Mouse (Mus musculus) forebrain, embryonic 11.5 days (tissue): ENCODE data around the gene Tmem238l. TPM values are rescaled to one million over a fixed set of nuclear protein-coding genes. Genes with fewer than 3 reads are reported as not detected.

ENCODE experiments used
- ATAC-seq: fragments of 200-750 bp; cut with Nextera tagmentation; replicated peaks from 2 replicates; pipeline ENCODE4 v1.8.0; 2017; ENCODE audit warnings: moderate TSS enrichment; ENCODE audit not compliant: low FRiP score
- DNase-seq: peaks from one replicate; pipeline ENCODE4 v3.0.0-alpha.2; 2017; ENCODE audit warnings: low spot score
- H3K27ac ChIP-seq: fragments of 300-500 bp; sonication (generic); 2 replicates; pipeline ENCODE4 v1.5.1; 2014; ENCODE audit warnings: low read depth, low read length
- H3K27me3 ChIP-seq: fragments of 300-500 bp; sonication (generic); 2 replicates; pipeline ENCODE4 v1.6.1; 2014; ENCODE audit warnings: mild to moderate bottlenecking, low read length, mixed read lengths; ENCODE audit not compliant: control insufficient read depth, insufficient read depth
- H3K36me3 ChIP-seq: fragments of 300-500 bp; sonication (generic); 2 replicates; pipeline ENCODE4 v1.6.1; 2014; ENCODE audit warnings: mild to moderate bottlenecking, low read length, moderate library complexity, mixed read lengths; ENCODE audit not compliant: control insufficient read depth, insufficient read depth
- H3K4me1 ChIP-seq: fragments of 300-500 bp; sonication (generic); replicated peaks from 2 replicates; pipeline ENCODE4 v1.6.1; 2014; ENCODE audit warnings: low read length, mixed read lengths; ENCODE audit not compliant: control insufficient read depth, insufficient read depth
- H3K4me2 ChIP-seq: fragments of 300-500 bp; sonication (generic); 2 replicates; pipeline ENCODE4 v1.6.1; 2014; ENCODE audit warnings: low read depth, mild to moderate bottlenecking, low read length, moderate library complexity, mixed read lengths; ENCODE audit not compliant: severe bottlenecking
- H3K4me3 ChIP-seq: fragments of 300-500 bp; sonication (generic); 2 replicates; pipeline ENCODE4 v1.5.1; 2014; ENCODE audit warnings: low read depth, low read length
- H3K9ac ChIP-seq: fragments of 300-500 bp; sonication (generic); 2 replicates; pipeline ENCODE4 v1.6.1; 2014; ENCODE audit warnings: low read length
- H3K9me3 ChIP-seq: fragments of 300-500 bp; sonication (generic); 2 replicates; pipeline ENCODE4 v1.6.1; 2016; ENCODE audit warnings: low read length, mixed read lengths; ENCODE audit not compliant: control insufficient read depth
- WGBS: fragments of 180-500 bp; shearing (Covaris S2); extraction: QIAGEN DNeasy Blood & Tissue Kit; methylation state at CpG from one replicate; pipeline ENCODE4 v1.1.7; 2014; 5-methylcytosine and 5-hydroxymethylcytosine counted together
- polyA plus RNA-seq: library from polyadenylated mRNA; unstranded; fragments of >200 nt; fragmentation: Nextera tagmentation; extraction: Ambion mirVana; gene quantifications from 2 replicates; pipeline ENCODE4 v1.2.1, GENCODE M21; 2014

The Tmem238l gene
- polyA plus RNA-seq, 1 experiment from 2014 or later = not detected

DNA sequence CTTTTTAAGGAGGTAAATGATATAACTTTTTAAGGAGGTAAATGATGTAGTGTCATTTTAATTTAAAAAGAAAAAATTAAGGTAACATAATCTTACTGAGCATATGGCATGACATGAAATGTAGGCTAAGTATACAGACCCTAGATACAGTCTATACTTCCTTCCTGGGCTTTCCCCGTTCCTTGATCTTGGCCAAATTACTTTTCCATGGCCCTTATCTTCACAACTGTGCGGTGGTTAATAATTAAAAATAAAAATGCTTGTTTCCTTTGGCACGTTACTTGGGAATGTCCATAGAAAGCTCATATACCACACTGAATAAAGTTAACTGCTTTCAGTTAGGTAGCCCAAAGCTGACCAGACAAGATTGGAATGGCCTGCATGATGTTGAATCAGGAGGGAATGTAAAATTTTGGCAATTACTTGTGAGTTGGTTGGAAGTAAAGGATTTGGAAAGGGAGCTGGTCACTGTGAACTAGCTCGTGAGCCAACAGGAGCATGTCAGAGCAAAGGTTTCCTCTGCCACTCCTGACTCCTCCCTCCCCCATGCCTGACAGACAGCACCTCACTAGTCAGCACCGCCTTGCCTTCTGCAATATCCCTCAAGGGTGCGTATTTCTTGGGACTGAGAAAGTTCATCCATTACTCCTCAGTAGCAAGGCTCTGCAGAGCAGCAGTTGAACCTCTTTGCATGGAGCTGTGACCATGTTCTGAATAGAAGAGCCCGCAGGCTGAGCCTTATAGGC is 21.8 kb upstream of the Tmem238l start:
- 87% methylated on average over 7 of the region's 7 CpGs for WGBS
- no peak overlapping the region for H3K4me2 ChIP-seq
- ATAC-seq (no peak), DNase-seq (no peak)
- no peak overlapping the region for H3K9ac ChIP-seq
- H3K9me3 ChIP-seq = no peaks in the 10 kb centered on the region
- H3K4me1 ChIP-seq = no peaks in the 10 kb centered on the region
- no peak overlapping the region for H3K4me3 ChIP-seq
- no peaks in the 10 kb centered on the region for H3K27me3 ChIP-seq
- no peak overlapping the region for H3K27ac ChIP-seq
- H3K36me3 ChIP-seq = no peaks in the 10 kb centered on the region

DNA sequence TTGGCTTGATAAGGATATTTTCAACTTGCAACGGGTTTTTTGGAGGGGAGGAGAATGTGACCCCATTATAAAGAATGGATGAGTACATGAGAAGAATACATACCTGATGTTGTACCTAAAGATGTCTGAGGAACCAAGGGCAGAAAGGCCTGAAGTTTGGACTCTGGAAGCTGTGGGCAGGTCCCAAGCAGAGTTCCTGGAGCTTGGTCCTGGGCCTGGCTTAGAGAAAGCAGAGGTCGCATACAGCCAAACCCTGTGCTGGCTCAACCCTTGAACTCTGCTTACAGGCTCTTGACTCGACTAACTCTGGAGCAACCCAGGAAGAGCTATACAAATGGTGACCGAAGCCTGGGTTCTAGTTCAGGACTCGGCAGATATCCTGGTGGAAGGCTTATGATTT is 14.4 kb upstream of the Tmem238l start:
- DNase-seq = no peak
- no peak overlapping the region for H3K9ac ChIP-seq
- WGBS = 87% methylated on average over 5 of the region's 5 CpGs
- no peak for ATAC-seq
- no peaks in the 10 kb centered on the region for H3K9me3 ChIP-seq
- H3K4me3 ChIP-seq = no peak overlapping the region
- H3K4me2 ChIP-seq = no peak overlapping the region
- no peaks in the 10 kb centered on the region for H3K27me3 ChIP-seq
- H3K36me3 ChIP-seq = no peaks in the 10 kb centered on the region
- no peak overlapping the region for H3K27ac ChIP-seq
- H3K4me1 ChIP-seq = no peaks in the 10 kb centered on the region

DNA sequence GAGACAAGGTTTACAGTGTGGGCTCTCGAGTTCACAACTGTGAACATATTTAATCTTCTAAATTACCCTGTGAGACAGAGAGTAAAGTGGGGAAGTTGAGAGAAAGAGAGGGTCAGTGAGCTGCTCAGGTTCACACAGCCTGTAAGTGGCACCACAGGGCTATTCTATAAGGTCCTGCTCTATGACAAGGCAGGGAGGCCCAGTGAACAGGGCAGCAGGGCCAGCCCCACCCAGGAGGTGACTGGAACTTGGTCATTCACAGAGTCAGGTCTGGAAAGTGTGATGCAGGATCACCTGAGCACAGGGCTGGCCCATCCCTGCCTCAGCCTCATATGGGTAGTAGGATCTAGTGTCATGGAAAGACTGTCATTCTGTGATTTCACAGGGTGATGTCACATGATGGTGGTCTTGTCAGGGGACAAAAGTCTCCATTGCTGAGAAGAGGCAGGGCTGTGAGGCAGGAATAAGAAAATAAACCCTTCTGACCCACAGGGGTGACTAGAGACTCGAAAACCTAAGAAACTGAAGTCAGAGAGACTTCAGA is 11.1 kb upstream of the Tmem238l start:
- H3K36me3 ChIP-seq = no peaks in the 10 kb centered on the region
- whole genome bisulfite sequencing = 65% methylated on average over 2 of the region's 2 CpGs

DNA sequence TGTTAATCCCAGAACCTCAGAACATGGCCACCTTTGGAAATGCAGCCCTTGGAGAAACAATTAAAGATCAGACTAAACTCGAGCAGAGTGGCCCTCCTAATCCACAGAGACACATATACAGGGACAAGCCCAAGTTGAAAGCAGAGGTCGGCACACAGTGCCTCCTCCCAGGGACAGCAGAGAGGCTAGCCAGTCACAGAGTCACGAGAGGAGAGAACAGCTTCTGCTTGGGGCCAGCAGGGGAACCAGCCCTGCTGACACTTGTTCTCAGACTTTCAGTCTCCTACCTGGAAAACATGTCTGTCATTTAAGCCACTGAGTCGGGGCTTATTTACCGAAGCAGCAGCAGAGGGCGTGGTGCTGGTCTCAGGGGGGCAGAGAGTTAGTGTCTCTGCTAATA is 9.9 kb upstream of the Tmem238l start:
- WGBS = 72% methylated on average over 6 of the region's 6 CpGs
- no peak overlapping the region for H3K27ac ChIP-seq
- H3K27me3 ChIP-seq = no peaks in the 10 kb centered on the region
- H3K4me3 ChIP-seq = no peak overlapping the region
- no peaks in the 10 kb centered on the region for H3K36me3 ChIP-seq
- no peak overlapping the region for H3K4me2 ChIP-seq
- DNase-seq = no peak
- no peaks in the 10 kb centered on the region for H3K4me1 ChIP-seq
- no peaks in the 10 kb centered on the region for H3K9me3 ChIP-seq
- ATAC-seq = no peak
- no peak overlapping the region for H3K9ac ChIP-seq

More for the DNA sequence above, 11.1 kb upstream of the Tmem238l start:
- H3K4me2 ChIP-seq = no peak overlapping the region
- H3K4me1 ChIP-seq = no peaks in the 10 kb centered on the region
- ATAC-seq (no peak), DNase-seq (no peak)
- H3K9ac ChIP-seq = no peak overlapping the region
- H3K27me3 ChIP-seq = no peaks in the 10 kb centered on the region
- no peak overlapping the region for H3K27ac ChIP-seq
- H3K9me3 ChIP-seq = no peaks in the 10 kb centered on the region
- H3K4me3 ChIP-seq = no peak overlapping the region

DNA sequence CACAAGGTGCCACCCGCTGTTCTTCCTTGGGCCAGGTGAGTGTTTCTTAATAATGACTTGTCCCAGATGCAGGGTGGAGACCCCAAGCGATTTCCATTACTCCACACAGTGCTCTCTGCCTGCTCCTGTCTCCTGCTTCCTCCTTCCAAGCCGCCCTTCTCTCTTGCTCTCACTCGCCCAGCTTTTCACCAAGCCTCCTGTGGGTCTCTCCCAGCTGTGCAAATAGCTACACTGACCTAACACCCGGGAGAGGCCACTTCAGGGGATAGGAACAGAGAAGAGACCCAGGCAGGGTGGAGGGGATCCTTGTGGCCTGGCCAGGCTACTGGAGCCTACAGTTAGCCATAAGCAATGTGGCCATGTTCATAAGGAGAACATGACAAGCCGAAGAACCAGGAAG is 9.5 kb upstream of the Tmem238l start:
- Histone ChIP-seq H3K27me3 (no peaks in the 10 kb centered on the region), H3K9me3 (no peaks in the 10 kb centered on the region), H3K27ac (no peak overlapping the region), H3K4me1 (no peaks in the 10 kb centered on the region), H3K4me3 (no peak overlapping the region), H3K36me3 (no peaks in the 10 kb centered on the region), H3K9ac (no peak overlapping the region), H3K4me2 (no peak overlapping the region)
- DNase-seq = no peak
- 84% methylated on average over 6 of the region's 6 CpGs for WGBS
- ATAC-seq = no peak

DNA sequence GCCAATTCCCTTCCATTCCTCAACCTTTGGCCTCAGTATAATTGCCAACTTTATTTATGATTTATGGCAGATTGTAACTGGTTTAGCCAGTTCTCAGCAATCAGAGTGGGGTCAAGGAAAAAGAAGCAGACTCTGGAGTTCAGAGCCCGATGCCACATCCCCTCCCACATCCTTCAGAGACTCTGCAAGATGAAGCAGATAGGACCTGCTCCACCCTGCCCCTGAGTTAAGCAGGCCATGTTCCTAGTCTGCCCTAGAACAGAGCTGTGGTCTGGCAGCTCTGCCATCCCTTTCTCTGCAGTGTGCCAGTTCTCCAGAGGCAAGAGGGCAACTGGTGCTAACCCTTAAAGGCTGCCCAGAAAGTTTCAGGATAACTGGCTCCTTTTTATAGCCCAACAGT is 4.4 kb downstream of the Tmem238l start:
- Histone ChIP-seq H3K4me3 (no peak overlapping the region), H3K36me3 (no peaks in the 10 kb centered on the region), H3K9me3 (no peaks in the 10 kb centered on the region), H3K4me1 (no peaks in the 10 kb centered on the region), H3K9ac (no peak overlapping the region), H3K27me3 (no peaks in the 10 kb centered on the region), H3K27ac (no peak overlapping the region), H3K4me2 (no peak overlapping the region)
- ATAC-seq (no peak), DNase-seq (no peak)
- 84% methylated on average over 1 of the region's 1 CpGs for WGBS

DNA sequence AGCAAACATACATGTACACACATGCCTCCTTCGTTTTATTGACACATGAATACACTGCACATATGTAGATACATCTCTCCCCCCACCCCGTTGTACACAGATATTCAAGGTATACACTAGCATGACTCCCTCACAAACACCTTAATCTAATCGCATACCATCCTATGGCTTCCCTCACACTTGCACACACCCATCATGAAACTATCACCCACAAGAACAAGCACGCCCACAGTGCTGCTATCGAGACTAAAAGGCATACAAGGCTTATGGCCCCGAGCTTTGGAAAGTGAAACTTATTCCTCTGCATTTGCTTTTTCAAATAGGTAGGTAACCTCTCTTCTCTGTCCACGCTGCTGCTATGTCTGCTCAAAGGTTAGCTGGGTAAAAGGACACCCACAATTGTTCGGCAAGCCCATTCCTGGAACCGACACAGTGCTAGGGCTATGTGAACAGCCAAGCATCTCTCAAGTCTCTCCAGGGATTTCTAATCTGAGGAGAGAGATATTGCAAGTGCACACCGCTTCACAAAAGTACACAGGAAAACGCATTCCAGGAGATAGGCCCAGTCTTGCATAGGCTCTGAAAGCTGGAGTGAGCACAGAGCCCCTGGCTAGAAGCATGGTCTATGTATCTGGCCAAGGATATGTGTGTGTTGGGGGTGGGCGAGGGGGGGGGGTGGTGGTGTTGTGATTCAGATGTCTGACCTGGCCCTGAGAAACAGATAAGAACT is 5.2 kb downstream of the Tmem238l start:
- no peak for DNase-seq
- Histone ChIP-seq H3K27ac (no peak overlapping the region), H3K4me2 (no peak overlapping the region), H3K9me3 (no peaks in the 10 kb centered on the region), H3K36me3 (no peaks in the 10 kb centered on the region), H3K4me3 (no peak overlapping the region), H3K9ac (no peak overlapping the region), H3K27me3 (no peaks in the 10 kb centered on the region), H3K4me1 (no peaks in the 10 kb centered on the region)
- WGBS = 89% methylated on average over 12 of the region's 12 CpGs
- ATAC-seq = no peak

DNA sequence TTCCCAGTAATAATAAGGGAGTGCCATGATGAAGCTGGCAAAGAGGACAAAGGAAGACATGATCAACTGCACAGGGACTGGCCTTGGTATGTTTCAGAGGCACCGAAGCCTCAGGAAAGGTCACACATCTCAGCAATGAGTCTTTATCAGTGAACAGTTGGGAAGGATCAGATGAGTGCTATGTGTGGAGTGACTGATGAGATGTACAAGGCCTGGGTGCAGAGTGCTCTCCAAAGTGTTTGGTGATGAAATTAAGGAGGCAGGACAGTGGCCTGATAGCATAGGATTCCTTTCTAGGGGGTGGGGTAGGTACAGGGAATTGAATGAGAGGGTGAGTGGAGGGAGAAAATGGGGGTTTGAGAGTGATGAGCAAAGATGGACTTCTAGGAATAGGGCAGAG is 7.0 kb downstream of the Tmem238l start:
- Histone ChIP-seq H3K4me2 (no peak overlapping the region), H3K36me3 (no peaks in the 10 kb centered on the region), H3K4me3 (no peak overlapping the region), H3K9me3 (no peaks in the 10 kb centered on the region), H3K27ac (no peak overlapping the region), H3K27me3 (no peaks in the 10 kb centered on the region), H3K4me1 (no peaks in the 10 kb centered on the region), H3K9ac (no peak overlapping the region)
- no peak for ATAC-seq
- 93% methylated on average over 1 of the region's 1 CpGs for WGBS
- DNase-seq = no peak
